Mouse (Mus musculus): ENCODE results near the gene Gm10226.
"Not testable (repeated sequence)": the region's sequence is repeated elsewhere in the genome, so short reads cannot be mapped to it uniquely, and the experiment has no call there.

The Gm10226 gene

GRCm38 (mm10) chr17:21691560-21691959 is at the start of gene Gm10226:
TSS of gene Gm10226 (plus strand) at chr17:21691860.
- no peak for DNase-seq

GRCm38 (mm10) chr17:21648791-21649190 is 42.9 kb upstream of the Gm10226 start:
- no peak for DNase-seq

DNA sequence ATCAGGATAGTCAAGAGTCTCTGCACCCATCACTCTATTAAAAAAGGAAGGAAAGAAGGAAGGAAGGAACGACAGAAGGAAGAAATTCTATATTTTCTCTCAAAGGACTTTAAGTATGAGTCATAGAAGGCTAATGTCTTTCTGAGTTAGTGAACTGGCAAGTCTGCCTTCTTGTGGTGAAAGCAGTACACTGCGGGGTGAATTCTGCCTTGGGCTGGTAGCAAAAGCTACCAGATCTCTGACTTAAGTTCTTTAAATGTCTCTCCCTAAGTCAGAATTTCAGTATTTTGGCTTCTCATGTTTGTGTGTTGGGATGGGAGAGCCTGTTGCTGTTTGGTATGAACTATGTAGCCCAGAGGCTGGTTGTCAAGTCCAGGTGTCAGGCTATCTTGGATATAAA is 41.7 kb upstream of the Gm10226 start:
- no peak for DNase-seq

- DNase-seq: peak; percentile 41
These were observed 41.2 kb upstream of the Gm10226 start, which contains the start of gene Zfp983 for GRCm38 (mm10) chr17:21650364-21650907. TSS of gene Zfp983 (plus strand) at chr17:21650624.

- not testable (repeated sequence) for DNase-seq
These were observed 12.8 kb upstream of the Gm10226 start for GRCm38 (mm10) chr17:21678826-21679225.

- DNase-seq: peak; percentile 61
These were observed 12.2 kb upstream of the Gm10226 start for GRCm38 (mm10) chr17:21679273-21680018.

- DNase-seq: not testable (repeated sequence)
These were observed 11.7 kb upstream of the Gm10226 start for GRCm38 (mm10) chr17:21680019-21680376.

DNA sequence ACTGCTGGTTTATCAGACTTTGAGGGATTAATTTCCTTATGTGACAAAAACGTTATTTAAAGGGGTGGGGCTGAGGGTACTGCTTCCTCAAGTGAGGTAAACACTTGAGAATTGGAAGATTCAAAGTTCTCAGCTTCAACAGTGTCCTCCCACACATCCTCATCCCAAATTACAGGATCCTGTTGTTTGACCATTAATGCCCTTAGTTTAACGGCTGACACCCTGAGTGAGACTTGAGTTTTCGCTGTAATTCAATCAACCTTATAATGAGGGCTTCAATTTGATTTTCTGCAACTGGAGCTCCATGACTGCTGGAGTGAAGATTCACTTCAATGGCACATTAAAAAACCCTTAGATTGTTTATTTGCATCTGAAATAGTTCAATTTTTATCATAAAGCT is 1.7 kb downstream of the Gm10226 start:
- no peak for DNase-seq

GRCm38 (mm10) chr17:21696073-21696472 is 4.4 kb downstream of the Gm10226 start:
- no peak for DNase-seq

DNA sequence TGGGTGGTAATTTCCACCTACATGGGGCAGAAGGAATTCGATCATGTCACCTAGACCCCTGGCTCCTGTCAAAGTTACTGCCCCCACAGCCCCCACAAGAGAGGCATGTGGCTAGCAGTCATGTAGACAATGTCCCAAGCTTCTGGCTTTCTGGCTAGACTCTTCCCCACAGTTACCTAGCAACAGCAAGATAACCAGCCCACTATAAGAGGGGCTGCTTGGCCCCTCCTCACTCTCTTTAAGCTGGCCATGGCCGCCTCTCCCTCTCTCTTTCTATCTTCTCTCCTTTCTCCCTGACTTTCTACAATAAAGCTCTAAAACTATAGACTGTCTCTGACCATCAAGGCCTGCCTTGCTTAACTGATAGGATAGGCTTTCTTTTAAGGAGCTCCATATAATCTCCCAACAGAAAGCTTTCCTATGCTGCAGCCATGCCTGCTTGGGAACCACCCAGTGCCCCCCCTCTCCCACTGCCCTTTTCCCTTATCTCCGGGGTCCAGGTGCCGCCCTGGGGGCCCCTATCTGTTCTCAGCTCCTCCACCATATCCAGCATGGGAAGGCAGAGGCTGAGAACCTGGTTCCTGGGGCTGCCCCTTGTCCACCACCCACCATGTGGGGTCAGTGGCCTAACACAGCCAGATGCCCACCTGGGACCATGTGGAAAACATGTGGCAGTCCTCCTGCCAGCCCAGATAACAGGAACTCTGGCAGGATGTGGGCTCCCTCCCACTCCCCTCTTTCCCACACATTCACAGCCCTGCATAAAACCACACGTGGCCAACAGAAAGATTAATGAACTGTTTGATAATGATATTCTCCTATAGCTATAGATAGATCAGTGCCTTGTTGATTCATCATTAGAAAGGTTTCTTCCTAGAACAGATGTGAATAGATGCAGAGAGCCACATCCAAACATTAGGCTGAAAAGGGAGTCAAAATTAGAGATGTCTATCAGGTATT is 10.9 kb downstream of the Gm10226 start:
- no peak for DNase-seq

DNA sequence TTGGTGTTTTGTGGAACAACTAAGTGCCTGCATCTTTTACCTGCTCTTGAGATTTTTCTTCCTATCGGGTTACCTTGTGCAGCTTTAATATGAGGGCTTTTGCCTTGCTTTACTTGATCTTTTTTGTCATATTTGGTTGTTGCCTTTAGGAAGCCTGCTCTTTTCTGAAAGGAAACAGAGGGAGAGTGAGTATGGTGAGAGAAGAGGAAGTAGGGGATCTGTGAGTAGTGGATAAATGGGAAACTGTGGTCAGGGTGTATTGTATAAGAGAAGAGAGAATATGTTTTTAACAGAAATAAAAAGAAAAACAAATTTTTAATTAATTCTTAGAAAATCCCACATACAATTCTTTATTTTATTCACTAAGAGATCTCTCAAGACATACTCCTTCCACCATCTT is 11.8 kb downstream of the Gm10226 start:
- DNase-seq: no peak

DNA sequence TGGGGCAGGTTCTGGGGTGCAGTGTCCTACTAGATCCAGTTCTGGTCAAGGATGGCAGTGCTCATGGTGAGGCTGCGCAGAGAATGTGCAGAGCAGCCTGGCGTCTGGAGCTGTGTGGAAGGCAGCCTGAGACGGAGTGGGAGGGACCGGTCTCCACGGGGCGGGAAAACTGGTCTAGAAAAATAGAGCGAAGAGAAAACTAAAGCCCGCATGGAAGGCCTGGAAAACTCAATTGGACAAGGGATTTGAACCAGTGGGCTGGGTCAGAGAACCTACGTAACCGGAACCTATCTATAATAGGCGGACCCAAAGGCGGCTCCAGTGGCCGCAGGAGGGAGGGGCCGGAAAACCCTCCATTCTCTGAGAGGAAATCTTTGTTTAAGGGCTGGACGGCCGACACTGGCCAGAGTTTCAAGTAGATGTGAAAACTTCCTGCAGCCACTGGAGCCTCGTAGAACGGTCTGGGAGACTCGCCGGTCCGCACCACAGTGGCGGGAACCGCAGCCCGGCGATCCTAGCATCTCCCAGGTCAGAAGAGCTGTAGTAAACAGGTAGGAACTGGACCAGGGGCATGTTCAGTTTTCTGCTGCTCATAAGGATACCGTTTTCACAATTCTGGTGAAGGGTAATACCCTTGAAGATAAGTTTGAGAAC is 15.8 kb downstream of the Gm10226 start, which contains the start of gene Zfp760:
TSS of gene Zfp760 (plus strand) at position 399 of the 654 bp plus-strand sequence.
- peak; percentile 67 for DNase-seq

GRCm38 (mm10) chr17:21708401-21708800 is 16.7 kb downstream of the Gm10226 start:
- DNase-seq: no peak

DNA sequence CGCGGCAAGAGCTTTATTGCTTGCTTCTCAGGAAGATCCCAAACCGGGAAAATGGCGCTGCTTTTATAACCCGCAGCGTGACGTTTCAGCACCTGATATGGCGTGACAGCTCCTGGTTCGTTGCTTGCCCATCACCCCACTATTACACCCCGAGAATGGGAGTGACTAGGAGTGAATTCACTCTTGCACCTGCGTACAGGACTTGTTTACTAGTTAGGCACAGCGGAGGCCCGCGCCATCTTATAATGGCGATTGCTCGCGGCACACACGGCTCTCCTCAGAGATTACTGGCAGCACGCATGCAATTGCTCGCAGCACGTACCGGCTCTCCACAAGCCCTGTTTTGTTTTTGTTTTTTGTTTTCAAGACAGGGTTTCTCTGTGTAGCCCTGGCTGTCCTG is 38.8 kb downstream of the Gm10226 start, which contains the start of gene Zfp229:
TSS of gene Zfp229 (plus strand) at position 301 of the 400 bp plus-strand sequence.
- not testable (repeated sequence) for DNase-seq

- DNase-seq: no peak
These were observed 41.4 kb downstream of the Gm10226 start for GRCm38 (mm10) chr17:21733049-21733448.

- peak; percentile 57 for DNase-seq
These were observed 41.9 kb downstream of the Gm10226 start for GRCm38 (mm10) chr17:21733529-21734031.

All from cerebellum, adult 11 months (tissue).